Mouse (Mus musculus): ENCODE measurements around the gene Fam196b.

DNA sequence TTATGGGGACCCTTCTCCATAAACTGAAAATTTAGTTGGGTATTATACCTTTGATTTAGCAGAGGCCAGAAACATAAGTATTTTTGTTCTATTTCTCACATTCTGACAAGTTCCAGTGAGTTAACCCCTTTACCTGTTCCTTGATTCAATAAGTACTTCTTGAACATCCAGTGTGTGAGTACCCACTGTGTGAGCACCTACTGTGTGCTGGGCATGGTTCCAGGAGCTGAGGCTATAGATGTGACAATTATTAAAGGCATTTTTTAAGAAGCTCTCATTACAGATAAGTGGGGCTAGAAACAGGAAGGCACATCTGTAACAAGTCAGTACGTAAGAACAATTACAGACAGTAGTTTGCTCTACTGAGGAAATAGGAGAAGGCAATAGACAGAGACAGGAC lies 4.7 kb downstream of the Fam196b start:
- TF ChIP-seq MAFK (IDR thresholded peaks at IDR 0.05; ENCODE audit: insufficient read depth, low read depth, low read length) (no peak), CHD2 (IDR thresholded peaks at IDR 0.05; ENCODE audit: low read depth, low read length) (no peak)

Data from ES-E14 (cell line).